Mouse (Mus musculus): ENCODE results near the gene Cyp2w1.

GRCm38 (mm10) chr5:139338403-139338802 is 14.0 kb upstream of the Cyp2w1 start:
- TF ChIP-seq CTCF (IDR thresholded peaks at IDR 0.05; ENCODE audit: insufficient read depth, low read length) (no peak), POLR2A (IDR thresholded peaks at IDR 0.05; ENCODE audit: borderline replicate concordance, extremely low read depth, low read depth, low read length) (no peak)

Data from lung, adult 2 months (tissue).